Mouse (Mus musculus) frontal cortex, postnatal 14 days (tissue): ENCODE measurements at regions not wholly inside any gene's neighbourhood (a gene's known extent, or its start where the extent isn't known, plus 50 kb on each side); places are given as distances from the start of the nearest gene placed in this dataset.
A peak's percentile ranks its signal among the peaks of the same experiment; 100 is the strongest.

Experiments used
- DNase-seq, 2 experiments: peaks; one replicate each; pipeline ENCODE4 v3.0.0; 2022; ENCODE audit warnings: low spot score in 2 of 2

GRCm38 (mm10) chr14:18127385-18127784, 111.5 kb downstream of the Nr1d2 start:
- DNase-seq, result no peak

GRCm38 (mm10) chr14:18106901-18107789, 131.8 kb downstream of the Nr1d2 start:
- DNase-seq, result peak; percentile 24 to 50

- DNase-seq, result no peak
These were observed 133.3 kb downstream of the Nr1d2 start for GRCm38 (mm10) chr14:18105606-18106005.

DNA sequence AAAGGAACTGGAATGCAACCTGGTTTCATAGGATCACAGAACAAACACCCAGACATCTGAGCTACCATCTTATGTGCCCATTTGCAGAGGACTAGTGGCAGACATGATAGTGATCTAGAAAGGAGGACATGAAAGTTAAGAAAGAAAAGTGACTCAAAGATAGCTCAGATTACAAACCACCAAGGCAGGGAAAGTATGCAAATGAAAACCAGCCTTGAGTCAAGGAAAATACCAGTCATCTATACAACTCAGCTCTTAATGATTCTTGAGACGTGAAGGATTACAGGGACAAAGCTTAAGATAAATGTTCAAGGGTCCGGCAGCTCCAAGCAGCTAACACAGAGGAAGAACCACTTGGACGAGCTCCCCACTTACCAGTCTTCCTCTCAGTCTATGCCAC, 138.7 kb downstream of the Nr1d2 start:
- no peak for DNase-seq
